Mouse (Mus musculus) heart, adult 18-20 months (tissue): Measurements from ENCODE around the gene Prmt1. TPM values are rescaled to one million over a fixed set of nuclear protein-coding genes. Genes with fewer than 3 reads are reported as not detected.
A peak's percentile ranks its signal among the peaks of the same experiment; 100 is the strongest.

Experiments used
- DNase-seq, 2 experiments: peaks; one replicate each; pipeline ENCODE4 v3.0.0; 2021 to 2022; ENCODE audit warnings: mixed read lengths in 1 of 2
- total RNA-seq, 2 experiments: library from RNA; stranded (reverse); gene quantifications; 2 replicates each; pipeline ENCODE4 v1.2.3; 2021

Prmt1 gene
- total RNA-seq, 2 experiments from 2014 or later = 90.3 to 110 TPM

DNA sequence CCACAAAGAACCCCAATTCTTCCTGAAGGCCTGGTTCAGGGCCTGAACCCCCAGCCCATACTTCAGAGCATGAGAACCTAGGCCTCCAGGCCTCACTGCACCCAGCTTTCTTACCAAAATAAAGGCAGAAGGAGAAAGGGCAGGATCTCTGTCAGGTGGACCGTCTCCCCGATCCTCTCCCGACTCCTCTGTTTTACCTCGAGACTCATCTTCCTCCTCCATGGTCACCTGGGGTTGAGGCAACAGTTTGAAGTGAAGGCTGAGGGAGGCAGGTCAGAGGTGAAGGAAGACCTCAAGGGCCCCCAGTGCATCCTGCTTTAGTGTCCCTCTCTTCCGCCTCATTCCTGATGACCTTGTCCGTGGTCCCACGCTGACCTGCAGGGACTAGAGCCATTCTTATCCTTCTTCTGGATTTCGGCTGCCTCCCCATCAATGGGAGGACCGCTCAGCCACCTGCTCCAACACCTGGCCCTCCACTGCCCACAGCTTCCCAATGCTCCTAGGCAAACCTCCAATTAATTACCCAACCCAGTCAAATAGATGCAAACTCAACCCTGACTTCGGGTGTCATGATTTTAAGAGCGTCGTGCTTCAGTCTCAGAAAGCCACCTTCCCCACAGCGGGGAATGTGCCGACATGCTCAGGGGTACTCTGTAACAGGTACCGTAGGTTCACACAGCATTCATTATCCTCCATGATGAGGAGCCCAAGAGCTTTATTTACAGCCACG is 27.2 kb upstream of the Prmt1 start:
- DNase-seq = no peak

GRCm38 (mm10) chr7:45012824-45013223 is 26.5 kb upstream of the Prmt1 start:
- DNase-seq = no peak

DNA sequence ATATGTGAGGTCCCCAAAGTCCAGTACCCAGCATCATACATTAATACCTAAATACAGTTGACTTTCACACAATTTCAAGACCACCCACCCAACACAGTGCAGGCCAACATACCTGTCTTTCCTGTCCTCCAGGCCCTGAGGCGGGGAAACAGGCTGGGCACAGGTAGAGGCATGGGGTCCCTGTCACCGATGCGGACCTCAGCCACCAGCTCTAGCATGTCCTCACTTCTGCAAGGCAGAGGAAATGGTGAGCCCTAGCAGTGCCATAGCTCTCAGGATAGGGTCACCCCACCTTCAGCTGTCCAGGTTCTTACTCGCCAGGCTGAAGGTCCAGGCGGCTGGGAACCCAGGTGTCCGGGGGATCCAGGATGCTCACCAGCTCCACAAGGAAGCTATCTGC is 25.6 kb upstream of the Prmt1 start:
- DNase-seq = no peak

DNA sequence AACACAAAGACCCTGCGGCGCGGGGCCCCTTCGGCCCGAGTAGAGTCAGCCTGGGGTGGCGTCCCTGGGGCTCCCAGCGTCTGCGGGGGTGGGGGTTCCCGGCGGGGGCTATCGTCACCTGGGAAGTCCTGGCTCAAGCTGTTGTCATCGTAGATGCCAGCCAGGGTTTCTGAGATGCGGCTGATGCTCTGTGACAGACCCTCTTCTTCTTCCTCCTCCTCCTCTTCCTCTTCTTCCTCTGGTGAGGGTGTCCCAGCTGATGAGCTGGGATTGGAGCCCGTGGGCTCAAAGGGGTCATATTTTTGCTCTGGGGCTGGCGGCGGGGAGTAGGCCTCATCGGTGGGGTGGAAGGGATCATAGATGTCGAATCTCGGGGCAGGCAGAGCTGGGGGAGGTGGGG is 22.0 kb upstream of the Prmt1 start:
- no peak for DNase-seq

- no peak for DNase-seq
Measured at GRCm38 (mm10) chr7:45007846-45008245, 21.5 kb upstream of the Prmt1 start.

- no peak for DNase-seq
Measured at GRCm38 (mm10) chr7:45007141-45007540, 20.8 kb upstream of the Prmt1 start.

GRCm38 (mm10) chr7:45006503-45006902 is 20.1 kb upstream of the Prmt1 start:
- DNase-seq = no peak

DNA sequence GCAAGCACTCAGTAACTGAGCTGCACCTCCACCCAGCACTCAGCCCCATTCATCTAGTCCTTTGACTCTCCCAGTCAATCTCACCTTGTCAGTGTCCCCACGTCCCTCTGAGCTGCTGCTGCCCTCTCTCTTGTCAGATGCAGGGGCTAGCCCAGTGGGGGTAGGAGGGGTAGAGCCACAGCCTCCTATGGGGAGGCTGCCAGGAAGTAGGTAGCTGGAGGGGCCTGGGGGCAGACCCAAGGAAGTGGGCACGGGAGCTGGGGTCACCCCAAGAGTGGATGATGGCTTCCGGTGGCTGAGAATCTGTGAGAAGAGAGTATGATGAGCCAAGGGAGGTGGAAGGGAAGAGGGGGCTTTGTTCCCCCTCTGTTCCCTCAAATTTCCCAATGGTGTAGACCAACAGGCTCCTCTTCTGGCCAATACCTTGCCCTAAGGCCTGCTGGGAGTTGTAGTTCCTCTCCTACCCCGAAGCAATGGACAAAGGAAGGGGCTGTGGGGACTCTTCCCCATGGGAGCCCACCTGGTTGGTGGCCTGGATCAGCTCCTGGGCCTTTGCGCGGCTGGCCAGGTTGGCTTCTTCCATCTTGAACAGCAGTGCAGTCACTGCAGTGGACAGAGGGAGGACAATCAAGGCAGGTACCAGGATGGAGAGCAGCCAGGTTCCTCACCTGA is 19.1 kb upstream of the Prmt1 start:
- no peak for DNase-seq

GRCm38 (mm10) chr7:45004546-45004945 is 18.2 kb upstream of the Prmt1 start:
- DNase-seq = no peak

DNA sequence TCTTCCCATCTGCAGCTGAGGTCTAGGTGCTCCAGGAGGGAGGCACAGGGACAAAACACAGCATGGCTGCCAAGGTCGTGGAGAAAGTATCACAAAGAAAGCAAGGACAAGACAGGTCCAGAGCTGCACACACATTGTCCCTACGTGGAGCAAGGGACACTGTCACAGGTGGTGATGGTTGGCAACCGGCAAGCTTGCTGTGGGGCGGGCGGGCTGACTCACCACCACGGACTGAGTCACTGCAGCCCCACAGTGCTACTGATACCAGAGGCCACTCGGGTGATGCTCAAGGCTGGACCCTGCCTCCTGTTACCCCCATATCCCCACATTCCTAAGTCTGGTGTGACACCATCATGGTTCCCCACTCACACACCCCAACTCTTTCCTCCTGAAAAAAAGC is 16.1 kb upstream of the Prmt1 start:
- DNase-seq = no peak

- no peak for DNase-seq
Measured at GRCm38 (mm10) chr7:45000539-45001114, 14.3 kb upstream of the Prmt1 start.

GRCm38 (mm10) chr7:44999753-45000152 is 13.4 kb upstream of the Prmt1 start:
- DNase-seq = peak in 1 of 2 experiments; percentile 49

- peak; percentile 59 to 67 for DNase-seq
Measured at GRCm38 (mm10) chr7:44998501-44998955, 12.2 kb upstream of the Prmt1 start, which contains the start of gene Bcl2l12. TSS of gene Bcl2l12 (minus strand) at chr7:44998712.

DNA sequence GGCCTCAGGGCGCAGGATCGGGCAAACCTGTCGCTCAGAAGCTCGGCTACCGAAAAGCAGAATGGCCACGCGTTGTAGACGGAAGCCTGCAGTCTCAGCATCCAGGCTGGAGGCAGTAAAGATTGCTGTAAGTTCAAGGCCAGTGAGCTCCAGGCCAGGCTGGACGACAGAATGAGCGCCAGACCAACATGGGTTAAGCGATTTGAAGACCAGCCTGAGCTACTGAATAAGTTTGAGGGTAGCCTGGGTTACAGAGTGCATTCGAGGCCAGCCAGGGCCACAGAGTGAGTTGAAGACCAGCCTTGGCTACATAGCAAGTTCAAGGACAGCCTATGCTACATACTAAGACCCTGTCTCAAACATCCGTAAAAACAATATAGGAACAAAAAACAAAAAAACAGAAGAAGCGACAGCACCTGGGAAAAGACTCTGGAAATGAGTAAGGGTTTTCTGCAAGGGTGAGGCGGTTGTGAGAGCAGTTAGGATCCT is 11.6 kb upstream of the Prmt1 start:
- DNase-seq = no peak

DNA sequence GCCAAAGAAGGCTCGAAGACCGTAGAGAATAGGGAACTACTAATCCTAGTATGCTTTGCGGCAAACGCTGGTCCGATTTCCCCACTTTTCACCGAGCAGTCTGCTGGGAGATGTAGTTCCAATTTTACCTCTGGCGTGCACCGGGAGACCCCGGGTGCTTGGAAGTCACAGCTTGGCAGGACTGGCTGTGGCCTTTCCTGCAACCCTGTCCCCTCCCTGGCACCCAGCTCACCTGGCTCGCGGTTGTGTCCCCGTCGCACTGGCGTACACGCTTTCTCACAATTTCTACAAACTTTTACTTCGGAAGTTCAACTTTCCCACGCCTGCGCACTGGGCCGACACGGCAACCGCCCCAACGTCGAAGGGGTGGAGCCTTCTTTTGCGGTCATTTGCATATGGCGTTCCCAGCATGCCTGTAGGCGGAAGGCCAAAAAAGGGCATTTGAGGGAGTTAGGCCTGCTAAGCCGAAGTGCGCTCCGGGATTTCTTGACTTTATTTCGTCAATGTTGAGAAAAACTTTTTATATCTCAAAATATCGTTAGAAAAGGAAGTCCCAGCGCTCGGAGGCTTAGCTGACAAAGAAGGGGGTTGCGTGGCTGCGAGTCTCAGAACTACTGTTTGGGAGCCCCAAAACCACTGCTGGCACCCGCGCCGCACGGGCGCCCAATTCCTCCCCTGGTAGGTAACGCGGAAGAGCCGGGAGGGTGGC is 11.0 kb upstream of the Prmt1 start, which contains the start of gene Irf3:
Gene Irf3, plus strand, starts transcription at position 418 of the 709 bp plus-strand sequence.
- DNase-seq = peak; percentile 98 to 99

DNA sequence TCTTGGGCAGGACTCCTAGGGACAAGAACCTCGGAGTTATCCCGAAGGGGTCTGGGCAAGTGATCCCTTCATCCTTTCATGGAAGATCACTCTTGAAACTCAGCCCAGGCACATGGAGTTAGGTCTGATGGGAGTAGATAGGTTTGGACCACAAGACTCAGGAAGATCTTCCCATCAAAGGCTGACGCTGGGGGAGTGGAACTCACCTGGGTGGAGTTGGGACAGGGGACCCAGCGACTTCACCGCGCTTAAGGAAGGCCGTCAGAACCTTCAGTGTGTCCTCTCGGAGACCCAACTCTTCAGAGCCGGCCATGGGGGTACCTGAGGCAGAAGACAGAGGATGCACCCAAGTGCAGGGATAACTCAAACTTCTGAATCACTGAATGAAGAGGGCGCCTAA is 10.3 kb upstream of the Prmt1 start:
- no peak for DNase-seq

DNA sequence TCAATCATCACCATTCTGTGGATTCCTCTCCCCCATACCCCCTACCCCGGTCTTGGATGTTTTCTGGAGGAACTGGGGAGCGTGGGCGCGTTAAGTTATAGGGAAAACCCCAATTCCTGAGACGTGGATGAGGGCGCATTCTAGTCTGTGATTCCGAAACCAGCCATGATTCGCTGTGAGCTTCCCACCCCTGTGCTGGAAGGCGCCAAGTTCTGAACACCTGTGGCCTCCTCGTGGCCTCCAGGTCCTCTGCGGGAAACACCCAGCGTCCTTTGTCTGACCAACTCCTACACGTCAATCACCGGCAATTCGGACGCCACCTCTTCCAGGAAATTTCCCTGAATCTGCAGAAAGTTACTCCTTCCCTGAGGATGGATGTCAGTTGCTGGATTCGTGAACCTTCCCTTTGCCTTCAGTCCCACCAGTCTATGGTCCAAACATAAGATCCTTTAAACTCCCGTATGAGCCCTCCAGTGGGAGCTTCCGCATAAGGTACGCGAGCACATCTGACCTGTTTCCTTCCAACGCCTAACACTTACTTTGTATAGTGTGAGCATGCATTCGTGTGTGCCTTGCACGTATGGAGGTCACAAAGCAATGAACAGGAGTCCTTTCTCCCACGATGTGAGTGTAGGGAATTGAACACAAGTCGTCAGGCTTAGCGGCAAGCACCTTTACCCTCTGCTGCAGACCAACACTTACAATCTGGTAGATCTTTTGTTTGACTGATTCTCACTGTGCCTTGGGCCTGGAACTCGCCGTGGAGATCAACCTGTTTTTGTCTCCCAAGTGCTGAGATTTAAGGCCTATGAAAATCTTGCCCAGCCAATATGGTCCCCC is 731 bp upstream of the Prmt1 start:
- no peak for DNase-seq

- peak; percentile 73 to 78 for DNase-seq
Measured at GRCm38 (mm10) chr7:44985595-44986191, 675 bp downstream of the Prmt1 start.

- DNase-seq = no peak
Measured at GRCm38 (mm10) chr7:44984833-44985164, 1.6 kb downstream of the Prmt1 start.

DNA sequence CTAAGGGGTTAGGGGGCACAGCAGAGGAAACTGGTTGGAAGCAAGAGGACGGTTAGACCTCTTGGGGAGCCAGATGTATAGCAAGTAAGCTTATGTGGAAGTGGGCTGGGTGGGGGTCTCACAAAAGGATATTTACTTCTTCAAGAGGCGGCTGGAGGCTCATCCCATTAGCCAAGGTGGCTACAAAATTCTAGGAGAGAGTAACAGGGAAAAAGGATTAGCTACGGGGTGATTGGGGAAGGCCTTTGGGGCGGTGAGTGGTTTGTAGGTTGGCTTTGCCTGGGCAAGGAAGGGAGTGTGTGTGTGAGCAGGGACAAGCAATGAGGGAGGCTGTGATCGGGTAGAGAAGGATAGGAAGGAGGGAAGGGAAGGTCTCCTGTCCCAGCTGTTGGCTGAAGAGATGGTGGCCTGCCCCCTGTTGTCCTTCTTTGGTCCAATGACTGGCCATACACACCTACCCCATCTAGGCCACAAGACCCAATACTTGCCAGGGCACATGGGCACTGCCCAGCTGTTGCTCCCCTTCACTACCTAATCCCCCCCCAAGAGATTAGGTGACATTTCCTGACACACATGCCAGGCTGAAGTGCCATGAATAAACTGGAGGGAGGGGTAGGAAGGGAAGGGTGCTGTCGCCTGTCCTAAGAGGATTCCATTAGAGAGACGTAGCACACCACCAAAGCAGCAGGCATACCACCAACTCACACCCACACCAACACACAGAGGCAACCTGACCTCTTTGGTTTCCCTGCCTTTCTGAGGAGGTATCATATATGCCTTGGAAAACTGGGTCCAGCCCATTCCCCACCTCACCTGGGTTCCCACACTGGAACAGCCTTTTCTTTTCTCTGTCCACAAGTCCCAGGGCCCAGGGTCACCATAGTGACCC is 2.2 kb downstream of the Prmt1 start:
- DNase-seq = no peak
